Mouse (Mus musculus) kidney, adult 2 months (tissue): Measurements from ENCODE around the gene Dppa4.

ENCODE experiments used
- CTCF ChIP-seq: fragments of 200-500 bp; conservative IDR thresholded peaks from 2 replicates; pipeline ENCODE4 v1.5.1; 2011; ENCODE audit warnings: low read depth, mild to moderate bottlenecking, control low read depth, low read length, moderate library complexity, mixed read lengths; ENCODE audit not compliant: insufficient read depth, insufficient read length
- POLR2A ChIP-seq: fragments of 200-500 bp; IDR thresholded peaks from one replicate; pipeline ENCODE4 v1.6.1; 2011; ENCODE audit warnings: low read depth, low read length, control low read depth

- TF ChIP-seq CTCF, result no peak
- TF ChIP-seq POLR2A, result no peak
Measured at GRCm38 (mm10) chr16:48237676-48238075, 45.9 kb upstream of the Dppa4 start.
